Mouse (Mus musculus): ENCODE results near the gene Dennd5b.
A peak's percentile ranks its signal among the peaks of the same experiment; 100 is the strongest.

Dennd5b gene

GRCm38 (mm10) chr6:149100174-149101075 lies 1.1 kb downstream of the Dennd5b start:
- peak; percentile 56 for DNase-seq (ENCODE audit: low spot score)

GRCm38 (mm10) chr6:149098993-149099392 lies 2.5 kb downstream of the Dennd5b start:
- no peak for DNase-seq (ENCODE audit: low spot score)

- DNase-seq (ENCODE audit: low spot score): no peak
Measured at GRCm38 (mm10) chr6:149097276-149097675, 4.2 kb downstream of the Dennd5b start.

GRCm38 (mm10) chr6:149096233-149096632 lies 5.2 kb downstream of the Dennd5b start:
- DNase-seq (ENCODE audit: low spot score): no peak

- DNase-seq (ENCODE audit: low spot score): no peak
Measured at GRCm38 (mm10) chr6:149095389-149095788, 6.1 kb downstream of the Dennd5b start.

GRCm38 (mm10) chr6:149094555-149094954 lies 6.9 kb downstream of the Dennd5b start:
- DNase-seq (ENCODE audit: low spot score): no peak

- peak; percentile 10 for DNase-seq (ENCODE audit: low spot score)
Measured at GRCm38 (mm10) chr6:149093465-149093864, 8.0 kb downstream of the Dennd5b start.

- DNase-seq (ENCODE audit: low spot score): no peak
Measured at GRCm38 (mm10) chr6:149092406-149092805, 9.1 kb downstream of the Dennd5b start.

GRCm38 (mm10) chr6:149077136-149077808 lies 24.2 kb downstream of the Dennd5b start:
- peak; percentile 5 for DNase-seq (ENCODE audit: low spot score)

GRCm38 (mm10) chr6:149073854-149074253 lies 27.6 kb downstream of the Dennd5b start:
- no peak for DNase-seq (ENCODE audit: low spot score)

- no peak for DNase-seq (ENCODE audit: low spot score)
Measured at GRCm38 (mm10) chr6:149072873-149073272, 28.6 kb downstream of the Dennd5b start.

- DNase-seq (ENCODE audit: low spot score): no peak
Measured at GRCm38 (mm10) chr6:149070592-149071124, 30.8 kb downstream of the Dennd5b start.

- no peak for DNase-seq (ENCODE audit: low spot score)
Measured at GRCm38 (mm10) chr6:149063382-149063781, 38.1 kb downstream of the Dennd5b start.

- DNase-seq (ENCODE audit: low spot score): no peak
Measured at GRCm38 (mm10) chr6:149060670-149061387, 40.7 kb downstream of the Dennd5b start.

GRCm38 (mm10) chr6:149057947-149058391 lies 43.5 kb downstream of the Dennd5b start:
- DNase-seq (ENCODE audit: low spot score): no peak

GRCm38 (mm10) chr6:149054780-149055179 lies 46.7 kb downstream of the Dennd5b start:
- no peak for DNase-seq (ENCODE audit: low spot score)

GRCm38 (mm10) chr6:149050978-149051723 lies 50.3 kb downstream of the Dennd5b start:
- no peak for DNase-seq (ENCODE audit: low spot score)

GRCm38 (mm10) chr6:149040099-149040498 lies 61.4 kb downstream of the Dennd5b start:
- DNase-seq (ENCODE audit: low spot score): no peak

GRCm38 (mm10) chr6:149032198-149032597 lies 69.3 kb downstream of the Dennd5b start:
- DNase-seq (ENCODE audit: low spot score): no peak

GRCm38 (mm10) chr6:149031377-149031776 lies 70.1 kb downstream of the Dennd5b start:
- DNase-seq (ENCODE audit: low spot score): no peak

GRCm38 (mm10) chr6:149018431-149018830 lies 83.0 kb downstream of the Dennd5b start:
- DNase-seq (ENCODE audit: low spot score): no peak

Data from ovary, postnatal 36 days (tissue).